ENCODE assay signal across 20 mouse cellular contexts in the genomic region with DNA sequence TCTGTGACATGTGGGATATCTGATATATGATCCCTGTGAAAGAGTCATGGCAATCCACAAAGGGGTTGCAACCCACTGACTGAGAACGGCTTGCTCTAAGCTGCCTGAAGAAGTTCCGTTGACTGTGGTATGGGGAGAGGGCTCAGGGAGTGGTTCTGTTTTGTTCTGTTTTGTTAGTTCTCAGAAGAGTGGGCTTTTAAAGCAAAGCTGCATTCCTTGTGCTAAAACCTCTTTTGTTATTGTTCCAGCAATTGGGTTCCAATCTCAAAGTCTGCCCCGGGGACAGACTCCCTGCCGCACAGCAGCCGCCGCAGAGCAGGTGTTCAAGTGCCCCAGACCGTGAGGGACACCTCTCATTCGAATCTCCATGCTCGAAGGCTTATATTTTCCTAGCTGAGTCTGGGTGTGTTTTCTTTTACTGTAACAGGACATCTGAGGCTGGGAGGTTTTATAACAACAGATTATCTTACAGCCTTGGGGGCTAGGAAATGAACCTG. TPM values are rescaled to one million over a fixed set of nuclear protein-coding genes. Genes with fewer than 3 reads are reported as not detected.
"Had no signal": no experiment of that assay in that cellular context is flagged by ENCODE, and none has a peak within 500 bp of the region (broad histone marks: within the 10 kb centered on the region; RNA-seq: fewer than 3 reads in every experiment).

No protein-coding gene starts in this region.

- H3K9me3 ChIP-seq: midbrain, embryonic 15.5 days; neural tube, embryonic 13.5 days; neural tube, embryonic 15.5 days had no signal

- H3K36me3 ChIP-seq: midbrain, embryonic 13.5 days; midbrain, embryonic 15.5 days; neural tube, embryonic 13.5 days; neural tube, embryonic 15.5 days had no signal

- DNase-seq: lung, adult 18-20 months; lung, embryonic 14.5 days; lung, postnatal 10 days; lung, postnatal 36 days; retina, postnatal 1 day; right cerebral cortex, adult 18-20 months; right cerebral cortex, postnatal 25 days; right cerebral cortex, postnatal 4 days; spleen, adult 18-20 months; thymus, adult 18-20 months; thymus, postnatal 14 days; thymus, postnatal 36 days had no signal

- H3K4me3 ChIP-seq: megakaryocyte, embryonic 14.5 days; midbrain, embryonic 13.5 days; midbrain, embryonic 15.5 days; myocyte; neural tube, embryonic 13.5 days; neural tube, embryonic 15.5 days had no signal

- ATAC-seq: midbrain, embryonic 13.5 days; midbrain, embryonic 15.5 days had no signal

- H3K27me3 ChIP-seq: midbrain, embryonic 13.5 days; midbrain, embryonic 15.5 days; neural tube, embryonic 13.5 days; neural tube, embryonic 15.5 days had no signal

- H3K4me1 ChIP-seq: midbrain, embryonic 13.5 days; midbrain, embryonic 15.5 days; neural tube, embryonic 13.5 days; neural tube, embryonic 15.5 days had no signal

RNA-seq across cellular contexts. Expression of gene Acsbg2, which starts 4.7 kb away (rescaled TPM):
- total RNA-seq: megakaryocyte progenitor cell, adult 5-6 weeks had no signal

RNA-seq across cellular contexts. Expression of gene 1700061G19Rik, which starts 5.7 kb away (rescaled TPM):
- total RNA-seq: midbrain, postnatal 0 days had no signal
